Mouse (Mus musculus): Measurements from ENCODE around the gene Rgl1. TPM values are rescaled to one million over a fixed set of nuclear protein-coding genes. Genes with fewer than 3 reads are reported as not detected.

Rgl1 gene
- polyA plus RNA-seq, 2 experiments from 2014 or later: 0.07 to 0.37 TPM

GRCm38 (mm10) chr1:152613158-152613857 lies 152.8 kb downstream of the Rgl1 start:
- ATAC-seq: no peak

DNA sequence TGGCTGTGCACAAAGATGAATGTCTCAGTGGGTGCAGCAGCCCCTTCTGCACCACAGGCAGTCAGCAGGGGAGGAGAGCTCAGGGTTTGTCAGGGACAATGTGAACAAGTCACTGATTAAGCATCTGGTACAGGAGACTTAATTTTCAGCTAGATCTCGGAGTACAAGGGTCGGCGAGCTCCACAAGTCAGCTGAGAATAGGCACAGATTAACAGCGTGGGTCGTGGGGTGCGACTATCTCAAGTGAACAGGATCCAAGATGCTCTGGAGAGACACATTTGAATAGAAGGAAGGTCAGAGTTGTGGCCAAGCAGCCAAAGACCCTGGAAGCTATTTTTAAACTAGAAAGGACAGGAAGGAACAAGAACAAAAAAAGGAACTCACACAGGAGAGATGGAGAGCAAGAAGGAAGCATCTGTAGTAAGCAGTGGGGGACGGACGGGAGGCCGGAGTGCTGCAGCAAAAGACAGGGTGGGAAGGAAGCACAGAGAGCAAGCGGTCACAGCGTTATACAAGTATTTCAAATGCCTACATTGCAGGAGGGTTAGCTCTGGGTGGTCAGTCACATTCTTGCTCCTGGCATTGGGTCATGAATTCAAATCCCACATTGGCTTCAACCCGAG lies 153.5 kb downstream of the Rgl1 start:
- no peak for ATAC-seq

GRCm38 (mm10) chr1:152609547-152609946 lies 156.6 kb downstream of the Rgl1 start:
- ATAC-seq: no peak

DNA sequence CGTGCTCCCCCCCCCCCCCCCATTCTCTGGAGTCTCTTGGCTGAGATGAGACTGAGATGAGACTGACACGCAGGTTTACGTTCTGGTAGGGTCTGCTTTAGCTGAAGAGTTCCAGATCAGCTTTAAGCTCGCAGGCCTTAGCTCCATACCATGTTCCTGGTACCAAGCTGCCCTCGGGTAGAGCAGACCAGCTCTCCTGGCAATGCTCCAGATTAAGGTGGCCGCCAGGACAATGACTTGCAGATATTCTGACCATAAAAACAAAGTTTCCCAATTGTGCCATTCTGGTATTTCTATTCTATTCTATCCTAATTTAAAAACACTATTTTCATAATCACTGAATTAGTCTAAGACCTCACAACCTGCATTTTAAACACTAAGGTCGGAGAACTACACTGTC lies 157.1 kb downstream of the Rgl1 start:
- no peak for ATAC-seq

GRCm38 (mm10) chr1:152607765-152608164 lies 158.4 kb downstream of the Rgl1 start:
- no peak for ATAC-seq

- ATAC-seq: no peak
These were observed 159.4 kb downstream of the Rgl1 start for GRCm38 (mm10) chr1:152606727-152607126.

GRCm38 (mm10) chr1:152605895-152606625 lies 160.1 kb downstream of the Rgl1 start:
- ATAC-seq: no peak

GRCm38 (mm10) chr1:152604147-152604546 lies 162.0 kb downstream of the Rgl1 start:
- no peak for ATAC-seq

- no peak for ATAC-seq
These were observed 162.5 kb downstream of the Rgl1 start for GRCm38 (mm10) chr1:152603628-152604027.

- ATAC-seq: no peak
These were observed 165.7 kb downstream of the Rgl1 start for GRCm38 (mm10) chr1:152600494-152600893.

GRCm38 (mm10) chr1:152599347-152599746 lies 166.8 kb downstream of the Rgl1 start:
- no peak for ATAC-seq

- no peak for ATAC-seq
These were observed 171.5 kb downstream of the Rgl1 start for GRCm38 (mm10) chr1:152594690-152595089.

GRCm38 (mm10) chr1:152593831-152594549 lies 172.2 kb downstream of the Rgl1 start:
- no peak for ATAC-seq

DNA sequence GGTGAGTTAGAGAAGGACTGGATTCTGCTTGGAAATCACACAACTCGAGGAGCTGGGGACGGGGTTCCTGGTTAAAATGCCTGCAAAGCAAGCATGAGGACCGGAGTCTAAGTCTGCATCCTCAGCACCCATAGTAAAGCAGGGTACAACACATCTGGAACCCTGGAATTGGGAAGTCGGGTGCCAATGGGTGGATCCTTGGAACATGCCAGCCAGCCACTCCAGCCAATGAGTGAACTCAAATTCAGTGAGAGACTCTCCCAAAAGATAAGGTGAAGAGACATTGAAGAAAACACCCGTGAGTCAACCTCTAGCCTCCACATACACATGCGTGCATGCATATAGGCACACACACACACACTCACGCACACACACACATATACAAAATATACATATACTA lies 172.8 kb downstream of the Rgl1 start:
- ATAC-seq: no peak

- ATAC-seq: no peak
These were observed 173.5 kb downstream of the Rgl1 start for GRCm38 (mm10) chr1:152592609-152593008.

DNA sequence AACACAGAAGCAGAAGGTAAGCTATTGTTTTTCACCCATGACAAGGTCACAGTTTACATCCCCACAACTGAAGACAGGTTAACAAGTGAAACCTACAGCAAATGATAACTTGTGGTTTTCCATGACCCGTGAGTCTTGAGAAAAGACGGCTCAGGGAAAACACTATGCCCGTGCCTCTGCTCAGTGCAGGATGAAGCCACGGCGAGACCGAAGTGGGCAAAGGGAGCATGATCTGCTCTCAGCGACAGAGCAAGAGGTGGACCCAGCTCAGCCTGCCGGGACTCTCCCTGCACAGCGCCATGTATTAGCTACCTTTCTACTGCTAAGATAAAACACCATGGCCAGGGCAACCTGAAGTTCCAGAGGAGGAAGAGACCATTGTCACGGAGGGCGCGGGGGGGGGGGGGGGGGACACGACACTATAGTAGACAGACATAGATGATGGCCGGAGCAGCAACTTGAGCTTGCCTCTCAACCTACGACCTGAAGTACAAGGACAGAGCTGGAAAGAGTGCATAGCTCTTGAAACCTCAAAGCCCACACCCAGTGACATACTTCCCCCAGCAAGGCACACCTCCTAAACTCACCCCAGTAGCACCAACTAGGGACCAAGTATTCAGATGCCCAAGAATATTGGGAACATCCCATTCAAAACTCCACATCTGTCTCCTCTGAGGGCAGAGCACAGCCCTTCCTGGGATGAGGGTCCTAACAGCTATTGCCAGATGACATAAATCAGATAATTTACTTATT lies 174.2 kb downstream of the Rgl1 start:
- no peak for ATAC-seq

DNA sequence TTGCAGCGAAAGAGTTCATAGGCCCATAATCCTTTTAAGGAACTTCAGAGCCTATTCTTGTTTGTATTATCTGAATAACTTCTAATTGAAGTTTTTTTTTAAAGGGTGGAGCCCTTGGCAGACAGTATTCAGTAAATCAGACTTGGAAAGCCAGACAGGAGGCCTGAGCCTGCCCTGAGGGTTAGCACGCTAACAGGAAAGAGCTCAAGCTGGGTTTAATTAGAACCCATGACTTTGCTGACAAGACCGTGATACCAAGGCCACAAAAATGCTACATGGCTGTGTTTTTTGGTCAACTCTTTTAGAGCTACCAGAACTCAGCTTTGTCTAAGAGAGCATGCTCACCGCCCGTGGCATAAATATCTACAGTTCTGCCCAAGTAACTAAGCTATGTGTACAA lies 175.8 kb downstream of the Rgl1 start:
- no peak for ATAC-seq

DNA sequence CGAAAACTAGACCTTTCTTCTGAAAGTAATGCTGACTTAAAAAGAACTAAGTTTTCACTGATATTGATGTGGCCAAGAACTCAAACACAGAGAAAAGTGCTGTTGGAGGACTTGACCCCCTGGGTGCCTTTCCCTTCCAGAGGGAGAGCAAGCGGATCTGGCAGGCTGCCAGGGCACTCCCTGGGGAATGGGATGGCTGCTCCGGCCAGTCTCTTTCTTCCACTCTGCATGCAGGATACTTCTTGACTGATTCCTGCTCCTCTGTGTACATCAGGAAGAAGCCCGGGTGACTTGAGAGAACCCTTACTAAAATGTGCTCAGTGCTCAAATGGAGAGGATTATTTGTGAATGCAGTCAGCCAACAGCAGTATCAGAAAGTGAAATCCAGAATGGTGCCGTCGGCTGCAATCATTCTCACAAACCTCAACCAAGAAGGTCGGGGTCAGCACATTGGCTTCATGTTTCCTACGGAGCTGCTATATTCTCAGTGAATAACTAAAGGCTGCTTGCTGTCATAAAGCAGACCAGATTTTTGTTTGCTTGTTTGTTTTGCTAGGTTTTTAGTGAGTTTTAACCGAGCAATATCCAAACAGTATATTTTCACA lies 176.7 kb downstream of the Rgl1 start:
- ATAC-seq: no peak

- ATAC-seq: no peak
These were observed 178.7 kb downstream of the Rgl1 start for GRCm38 (mm10) chr1:152587431-152587830.

- no peak for ATAC-seq
These were observed 180.7 kb downstream of the Rgl1 start for GRCm38 (mm10) chr1:152585385-152585984.

DNA sequence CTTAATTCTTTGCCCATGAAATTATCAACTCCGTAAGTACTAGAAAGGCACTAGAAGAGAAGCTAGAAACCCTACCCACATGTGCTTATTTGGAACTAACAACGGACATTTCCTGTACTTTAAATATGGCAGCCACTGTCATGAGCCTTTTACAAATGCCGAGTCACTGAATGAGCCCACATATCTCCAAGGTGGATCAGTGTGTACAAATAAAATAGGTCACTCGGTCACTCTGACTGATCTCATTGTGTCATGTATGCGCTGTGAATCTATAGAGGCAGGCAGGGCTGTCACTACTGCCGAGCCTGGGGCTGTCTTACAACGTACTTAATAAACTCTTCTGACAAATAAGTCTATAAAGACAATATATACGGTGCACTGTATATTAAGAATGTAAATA lies 181.2 kb downstream of the Rgl1 start:
- ATAC-seq: no peak
